Mouse (Mus musculus) frontal cortex, postnatal 25 days (tissue): ENCODE data around the gene Prickle2.

ENCODE experiments used
- DNase-seq, 2 experiments: peaks; one replicate each; pipeline ENCODE4 v3.0.0; 2022; ENCODE audit warnings: low spot score in 2 of 2

Prickle2 gene

GRCm38 (mm10) chr6:92449956-92450355, 256.0 kb downstream of the Prickle2 start:
- DNase-seq, result no peak

- no peak for DNase-seq
Measured at GRCm38 (mm10) chr6:92446662-92447061, 259.3 kb downstream of the Prickle2 start.

GRCm38 (mm10) chr6:92441205-92441604, 264.8 kb downstream of the Prickle2 start:
- DNase-seq, result no peak

GRCm38 (mm10) chr6:92440251-92440650, 265.7 kb downstream of the Prickle2 start:
- DNase-seq, result no peak

GRCm38 (mm10) chr6:92432146-92432545, 273.8 kb downstream of the Prickle2 start:
- no peak for DNase-seq

- no peak for DNase-seq
Measured at GRCm38 (mm10) chr6:92427406-92428171, 278.4 kb downstream of the Prickle2 start.

GRCm38 (mm10) chr6:92425901-92426300, 280.1 kb downstream of the Prickle2 start:
- DNase-seq, result no peak

- no peak for DNase-seq
Measured at GRCm38 (mm10) chr6:92425476-92425875, 280.5 kb downstream of the Prickle2 start.

GRCm38 (mm10) chr6:92424991-92425390, 281.0 kb downstream of the Prickle2 start:
- no peak for DNase-seq

- no peak for DNase-seq
Measured at GRCm38 (mm10) chr6:92422286-92422685, 283.7 kb downstream of the Prickle2 start.

GRCm38 (mm10) chr6:92420106-92420505, 285.8 kb downstream of the Prickle2 start:
- no peak for DNase-seq

- no peak for DNase-seq
Measured at GRCm38 (mm10) chr6:92415405-92415755, 290.6 kb downstream of the Prickle2 start.

GRCm38 (mm10) chr6:92414478-92415404, 291.2 kb downstream of the Prickle2 start:
- no peak for DNase-seq

GRCm38 (mm10) chr6:92413982-92414381, 292.0 kb downstream of the Prickle2 start:
- DNase-seq, result no peak

GRCm38 (mm10) chr6:92409788-92410187, 296.2 kb downstream of the Prickle2 start:
- no peak for DNase-seq

- DNase-seq, result no peak
Measured at GRCm38 (mm10) chr6:92407259-92407658, 298.7 kb downstream of the Prickle2 start.

GRCm38 (mm10) chr6:92405571-92405970, 300.4 kb downstream of the Prickle2 start:
- no peak for DNase-seq

GRCm38 (mm10) chr6:92397876-92398275, 308.1 kb downstream of the Prickle2 start:
- no peak for DNase-seq

- DNase-seq, result no peak
Measured at GRCm38 (mm10) chr6:92395556-92395955, 310.4 kb downstream of the Prickle2 start.

- no peak for DNase-seq
Measured at GRCm38 (mm10) chr6:92395143-92395542, 310.8 kb downstream of the Prickle2 start.

- DNase-seq, result no peak
Measured at GRCm38 (mm10) chr6:92394628-92395027, 311.3 kb downstream of the Prickle2 start.

- DNase-seq, result no peak
Measured at GRCm38 (mm10) chr6:92390321-92390720, 315.6 kb downstream of the Prickle2 start.

- DNase-seq, result no peak
Measured at GRCm38 (mm10) chr6:92388681-92389080, 317.3 kb downstream of the Prickle2 start.
